Mouse (Mus musculus) layer of hippocampus, adult 11-12 months (tissue): Measurements from ENCODE around the gene Olfr1140.

Experiments used
- DNase-seq: peaks from one replicate; pipeline ENCODE4 v3.0.0; 2022; ENCODE audit warnings: low spot score

Gene Olfr1140

GRCm38 (mm10) chr2:87743452-87743851 lies at the start of gene Olfr1140:
TSS of gene Olfr1140 (plus strand) at chr2:87743752.
- no peak for DNase-seq

DNA sequence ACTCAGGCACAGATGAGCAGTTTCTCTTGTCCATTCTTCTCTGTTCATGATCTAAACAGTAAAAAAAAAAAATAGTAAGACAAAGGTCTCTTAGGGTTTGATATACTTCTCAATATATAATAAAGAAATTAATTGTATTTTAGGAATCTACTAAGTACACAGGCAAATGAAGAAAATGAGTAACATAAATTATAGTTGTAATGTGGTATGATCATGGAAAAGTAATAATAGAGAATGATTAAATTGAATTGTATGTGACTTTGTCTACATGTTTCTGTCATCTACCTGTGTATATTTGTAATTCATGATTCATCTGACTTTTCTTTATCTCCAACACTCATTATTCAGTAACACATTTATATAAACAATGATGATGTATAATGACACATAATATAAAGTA lies 49.7 kb upstream of the Olfr1140 start, which contains the start of gene Olfr1136:
Olfr1136 (minus strand) TSS at position 101 of the 400 bp plus-strand sequence.
- no peak for DNase-seq

DNA sequence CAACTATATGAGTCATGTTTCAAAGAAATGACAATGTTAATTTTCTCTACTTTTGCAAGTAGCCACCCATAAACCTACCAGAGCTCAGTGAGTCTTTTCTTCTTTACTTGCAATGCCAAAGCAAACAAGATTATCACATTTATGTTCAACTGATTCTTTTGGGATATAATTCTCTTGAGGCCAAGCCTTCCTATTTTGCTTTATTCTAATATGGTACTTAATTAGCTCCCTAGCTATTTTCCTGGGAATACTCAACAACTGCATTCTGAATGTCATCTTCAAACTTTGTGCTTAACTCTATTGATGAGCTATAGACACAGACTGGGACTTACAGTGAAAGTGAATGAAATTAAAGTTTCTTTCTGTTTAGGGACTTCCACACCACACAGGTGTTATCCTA lies 30.5 kb upstream of the Olfr1140 start, which contains the start of gene Olfr1137:
Olfr1137 (minus strand) TSS at position 101 of the 400 bp plus-strand sequence.
- no peak for DNase-seq

- DNase-seq, result no peak
Measured at GRCm38 (mm10) chr2:87739878-87740277, 3.7 kb upstream of the Olfr1140 start, which contains the start of gene Olfr1138. TSS of gene Olfr1138 (minus strand) at chr2:87739978.

DNA sequence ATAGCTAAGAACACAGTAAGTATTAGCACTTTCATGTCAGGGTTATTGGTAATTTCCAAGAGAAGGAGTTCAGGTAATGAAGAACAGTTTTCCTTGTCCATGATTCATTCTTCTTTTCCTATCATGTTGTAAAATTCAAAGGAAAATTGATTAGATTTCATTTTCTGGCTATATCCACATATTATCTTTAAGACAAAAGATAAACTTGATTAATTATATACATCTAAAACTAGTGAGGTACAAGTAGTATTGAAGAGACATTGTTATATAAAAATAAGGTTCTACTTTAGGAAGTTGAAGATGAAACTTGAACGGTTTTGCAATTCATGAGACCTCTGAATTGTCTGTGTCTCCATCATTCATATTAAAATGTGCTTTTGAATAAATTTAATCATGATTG lies 10.3 kb downstream of the Olfr1140 start, which contains the start of gene Olfr1141:
Olfr1141 (minus strand) TSS at position 101 of the 400 bp plus-strand sequence.
- no peak for DNase-seq

GRCm38 (mm10) chr2:87776143-87776542 lies 32.6 kb downstream of the Olfr1140 start:
- no peak for DNase-seq

DNA sequence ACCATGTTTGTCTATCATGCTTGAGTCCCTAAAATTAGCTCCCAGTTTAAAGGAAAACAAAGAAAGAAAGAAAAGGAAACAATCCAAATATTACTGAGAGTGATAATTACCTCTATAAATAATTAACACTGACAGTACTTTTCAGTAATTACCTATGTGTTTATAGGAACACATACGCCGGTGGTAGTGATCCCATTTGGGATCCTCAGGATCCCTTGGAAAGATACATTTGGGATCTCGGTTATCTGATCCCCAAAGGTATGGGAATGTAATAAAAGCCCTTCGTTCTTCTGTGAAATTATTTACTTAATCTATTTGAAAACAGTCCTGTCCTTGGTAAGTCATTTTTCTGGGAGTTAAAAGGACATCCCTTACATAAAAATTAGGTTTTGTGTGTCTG lies 35.6 kb downstream of the Olfr1140 start, which contains the start of gene Olfr152:
Olfr152 (plus strand) TSS at position 301 of the 400 bp plus-strand sequence.
- no peak for DNase-seq
